18 mouse cellular contexts compared by ENCODE assay signal in genomic region chr1:25189261-25189660, GRCm38 (mm10).
DNase-seq lines count a peak whose midpoint lies in the region; ATAC-seq and TF ChIP-seq lines count a peak whose summit lies in the region.
"Had no signal": no experiment of that assay in that cellular context is flagged by ENCODE, and none has a peak within 500 bp of the region (broad histone marks: within the 10 kb centered on the region; RNA-seq: fewer than 3 reads in every experiment).

No protein-coding gene starts in this region.

- intact Hi-C loops in gastrocnemius, postnatal 36 days (cut with DNase I) = no loop called here

- no peak for TF ChIP-seq CTCF in liver, postnatal 0 days (IDR thresholded peaks at IDR 0.05; ENCODE audit: low read depth)

- no peaks in the 10 kb centered on the region for H3K27me3 ChIP-seq in forebrain, embryonic 14.5 days (replicated peaks; ENCODE audit: control insufficient read depth, insufficient read depth, low read length)
- H3K27me3 ChIP-seq in limb, embryonic 12.5 days = no peaks in the 10 kb centered on the region
- no peaks in the 10 kb centered on the region for H3K27me3 ChIP-seq in liver, postnatal 0 days (ENCODE audit: insufficient read depth, low read length)
- H3K27me3 ChIP-seq: limb, embryonic 15.5 days; lung, embryonic 15.5 days; megakaryocyte, embryonic 14.5 days; neural tube, embryonic 12.5 days had no signal

- ATAC-seq in frontal cortex, adult (ENCODE audit: low TSS enrichment) = peak; percentile 25
- ATAC-seq in forebrain, embryonic 14.5 days = peak; percentile 33; the same call in 1 of the 2 replicates
- peak; percentile 42; the same call in 1 of the 2 replicates for ATAC-seq in limb, embryonic 12.5 days (ENCODE audit: insufficient number of reproducible peaks, insufficient read depth, low FRiP score, low TSS enrichment, low read depth)
- no peak for ATAC-seq in liver, postnatal 0 days
- ATAC-seq: intestine, postnatal 0 days had no signal

- no peaks in the 10 kb centered on the region for H3K36me3 ChIP-seq in forebrain, embryonic 14.5 days (ENCODE audit: control insufficient read depth, insufficient read depth, low read length)
- H3K36me3 ChIP-seq in limb, embryonic 12.5 days = no peaks in the 10 kb centered on the region
- no peaks in the 10 kb centered on the region for H3K36me3 ChIP-seq in liver, postnatal 0 days (replicated peaks; ENCODE audit: insufficient read depth, low read length)
- H3K36me3 ChIP-seq: limb, embryonic 15.5 days; lung, embryonic 15.5 days; neural tube, embryonic 12.5 days had no signal

- no peaks in the 10 kb centered on the region for H3K9me3 ChIP-seq in forebrain, embryonic 14.5 days (replicated peaks; ENCODE audit: control insufficient read depth, low read length)
- no peaks in the 10 kb centered on the region for H3K9me3 ChIP-seq in limb, embryonic 12.5 days
- H3K9me3 ChIP-seq in liver, postnatal 0 days (ENCODE audit: low read length) = no peaks in the 10 kb centered on the region
- H3K9me3 ChIP-seq: limb, embryonic 15.5 days; lung, embryonic 15.5 days; neural tube, embryonic 12.5 days had no signal

- no peak for TF ChIP-seq EP300 in liver, postnatal 0 days (IDR thresholded peaks at IDR 0.05; ENCODE audit: low read depth)

- H3K4me2 ChIP-seq in forebrain, embryonic 14.5 days (ENCODE audit: low read length) = no peak overlapping the region
- H3K4me2 ChIP-seq in limb, embryonic 12.5 days = no peak overlapping the region
- H3K4me2 ChIP-seq in liver, postnatal 0 days (ENCODE audit: low read depth, low read length) = no peak overlapping the region
- H3K4me2 ChIP-seq: limb, embryonic 15.5 days; lung, embryonic 15.5 days; neural tube, embryonic 12.5 days had no signal

- peaks cover 4% of the 10 kb centered on the region; the same call in 1 of the 2 replicates for H3K4me1 ChIP-seq in forebrain, embryonic 14.5 days (ENCODE audit: control insufficient read depth, insufficient read depth, low read length)
- H3K4me1 ChIP-seq in limb, embryonic 12.5 days (replicated peaks) = no peaks in the 10 kb centered on the region
- no peaks in the 10 kb centered on the region for H3K4me1 ChIP-seq in liver, postnatal 0 days (ENCODE audit: insufficient read depth)
- H3K4me1 ChIP-seq: lung, embryonic 15.5 days; megakaryocyte, embryonic 14.5 days; neural tube, embryonic 12.5 days had no signal

- 66% methylated on average over 9 of the region's 9 CpGs for WGBS in forebrain, embryonic 14.5 days
- WGBS in limb, embryonic 12.5 days = 28% methylated on average over 9 of the region's 9 CpGs
- WGBS in liver, postnatal 0 days (ENCODE audit: insufficient replicate concordance) = 58% methylated on average over 9 of the region's 9 CpGs

- H3K9ac ChIP-seq in forebrain, embryonic 14.5 days (ENCODE audit: low read length) = no peak overlapping the region
- H3K9ac ChIP-seq in limb, embryonic 12.5 days (replicated peaks) = no peak overlapping the region
- no peak overlapping the region for H3K9ac ChIP-seq in liver, postnatal 0 days (replicated peaks)
- H3K9ac ChIP-seq: limb, embryonic 15.5 days; lung, embryonic 15.5 days; neural tube, embryonic 12.5 days had no signal

- no peak overlapping the region for H3K4me3 ChIP-seq in forebrain, embryonic 14.5 days (ENCODE audit: low read depth, low read length)
- no peak overlapping the region for H3K4me3 ChIP-seq in limb, embryonic 12.5 days (replicated peaks)
- H3K4me3 ChIP-seq in liver, postnatal 0 days (ENCODE audit: low read depth, low read length) = no peak overlapping the region
- H3K4me3 ChIP-seq: gastrocnemius, adult 2 months; heart, adult 2 months; limb, embryonic 15.5 days; lung, embryonic 15.5 days; megakaryocyte, embryonic 14.5 days; neural tube, embryonic 12.5 days had no signal

- no peak overlapping the region for H3K27ac ChIP-seq in forebrain, embryonic 14.5 days (ENCODE audit: low read depth, low read length)
- no peak overlapping the region for H3K27ac ChIP-seq in limb, embryonic 12.5 days
- H3K27ac ChIP-seq in liver, postnatal 0 days (ENCODE audit: low read depth) = no peak overlapping the region
- H3K27ac ChIP-seq: gastrocnemius, adult 2 months; heart, adult 2 months; limb, embryonic 15.5 days; lung, embryonic 15.5 days; neural tube, embryonic 12.5 days had no signal

- no peak for DNase-seq in frontal cortex, adult 2 months (ENCODE audit: extremely low spot score in 1 of 2, low spot score in 1 of 2)
- peak; percentile 57 for DNase-seq in embryo, embryonic 10.5 days (ENCODE audit: low spot score)
- peak; percentile 36 for DNase-seq in forebrain, embryonic 14.5 days (ENCODE audit: low spot score)
- no peak for DNase-seq in ovary, postnatal 36 days (ENCODE audit: low spot score)
- no peak for DNase-seq in liver, postnatal 0 days
- DNase-seq in gastrocnemius, postnatal 36 days = no peak
- DNase-seq: cerebellum, adult 9-11 months; gastrocnemius, adult 2 months; heart, adult 2 months; heart, postnatal 10 days; kidney, postnatal 25 days had no signal

Comparison
In these comparisons a context has a peak if more than half of its experiments do, and no peak if none do; other contexts are left out.
1. DNase-seq: peak in embryo, embryonic 10.5 days (single experiment) and forebrain, embryonic 14.5 days (single experiment); none in frontal cortex, adult 2 months (0 of 2), ovary, postnatal 36 days (single experiment), liver, postnatal 0 days (single experiment) and gastrocnemius, postnatal 36 days (0 of 2).